Mouse (Mus musculus) heart, postnatal 10 days (tissue): ENCODE measurements around the gene Gm49336. TPM values are rescaled to one million over a fixed set of nuclear protein-coding genes. Genes with fewer than 3 reads are reported as not detected.

Experiments
- DNase-seq, 2 experiments: peaks; one replicate each; pipeline ENCODE4 v3.0.0; 2021
- intact Hi-C: fragments of 180-260 bp; cut with DNase I; formaldehyde crosslinking; loops from one replicate; pipeline ENCODE4 v1.15.1; 2025
- microRNA-seq, 2 experiments: library from miRNA; unstranded; fragments of <30 nt; microRNA quantifications; one replicate each; pipeline ENCODE4 v1.2.0; 2022
- total RNA-seq, 2 experiments: library from RNA; stranded (reverse); gene quantifications; 2 replicates each; pipeline ENCODE4 v1.2.3; 2021

Gm49336 gene
- total RNA-seq, 2 experiments from 2014 or later: 41.8 to 43.0 TPM

DNA sequence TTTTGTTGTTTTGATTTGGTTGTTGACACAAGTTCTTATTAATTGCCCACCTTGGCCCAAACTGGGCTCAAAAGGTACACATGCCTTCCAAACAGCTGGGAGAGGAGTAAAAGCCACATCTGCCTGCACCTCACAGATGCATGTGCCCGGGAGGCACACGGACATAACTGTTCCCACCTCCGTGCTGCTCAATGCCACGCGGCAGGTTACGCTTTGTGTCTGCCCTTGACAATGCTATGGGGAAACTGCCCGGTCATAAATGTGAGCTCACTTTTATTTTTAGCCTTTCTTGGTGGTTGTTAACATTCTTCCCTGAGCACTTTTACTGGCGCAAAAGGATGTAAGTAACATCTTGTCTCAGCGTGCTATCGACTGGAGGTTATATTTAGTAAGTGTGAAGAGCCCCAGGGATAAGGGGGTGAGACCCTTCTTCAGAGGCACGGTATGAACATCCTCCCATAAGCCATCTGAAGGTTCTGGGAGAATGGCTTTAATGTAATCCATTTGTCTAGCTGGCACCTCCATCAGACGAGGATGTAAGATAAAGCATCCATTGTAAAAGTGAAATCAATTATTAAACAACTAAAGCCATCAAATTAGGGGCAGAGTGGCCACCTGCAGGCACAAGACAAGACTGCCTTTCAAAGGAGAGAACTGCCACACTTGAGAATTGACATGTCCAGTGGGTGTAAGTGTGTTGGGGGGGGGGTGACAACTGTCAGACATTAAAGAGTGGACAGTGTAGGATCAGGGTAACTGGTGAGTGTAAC is 78.8 kb downstream of the Gm49336 start:
- intact Hi-C loops: loop anchor here (10.0 kb wide), 1 partner anchor 568 kb away; no protein-coding TSS in a partner anchor
- DNase-seq: peak in 1 of 2 experiments; percentile 44

DNA sequence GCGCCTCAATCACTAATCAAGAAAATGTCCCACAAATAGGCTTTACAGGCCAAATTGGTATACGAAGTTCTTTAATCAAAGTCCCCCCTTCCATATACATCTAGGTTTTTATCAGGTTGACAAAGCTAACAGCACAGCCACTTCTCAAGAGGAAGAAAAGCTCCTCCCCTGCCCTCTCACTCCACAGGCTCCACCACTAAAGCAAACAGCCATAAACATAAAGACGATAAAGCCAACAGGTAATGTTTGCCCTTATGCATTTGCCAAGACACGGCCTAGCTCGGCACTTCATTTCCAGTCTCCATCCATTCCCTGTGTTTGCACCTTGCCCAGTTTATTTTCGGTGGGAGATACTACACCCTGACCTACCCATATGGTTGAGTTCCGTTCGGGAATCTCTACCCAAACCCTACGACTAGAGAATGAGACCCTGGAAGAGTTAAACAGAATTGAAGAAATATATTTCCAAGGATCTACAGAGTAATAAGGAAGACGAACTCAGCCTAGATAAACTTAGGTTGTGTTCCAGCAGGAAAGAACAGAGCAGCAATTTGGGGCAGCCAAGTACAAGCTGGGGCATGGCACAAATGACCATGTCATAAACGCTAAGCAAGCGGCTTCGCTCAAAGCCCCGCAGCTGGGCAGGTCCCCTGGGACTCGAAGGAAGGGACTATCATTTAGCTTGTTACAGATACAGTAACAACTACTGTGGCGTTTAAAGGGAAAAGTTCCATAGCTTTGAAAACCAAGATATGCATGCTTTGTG is 80.3 kb downstream of the Gm49336 start:
- no peak for DNase-seq
- intact Hi-C loops: loop anchor here (10.0 kb wide), 1 partner anchor 566 kb away; no protein-coding TSS in a partner anchor

DNA sequence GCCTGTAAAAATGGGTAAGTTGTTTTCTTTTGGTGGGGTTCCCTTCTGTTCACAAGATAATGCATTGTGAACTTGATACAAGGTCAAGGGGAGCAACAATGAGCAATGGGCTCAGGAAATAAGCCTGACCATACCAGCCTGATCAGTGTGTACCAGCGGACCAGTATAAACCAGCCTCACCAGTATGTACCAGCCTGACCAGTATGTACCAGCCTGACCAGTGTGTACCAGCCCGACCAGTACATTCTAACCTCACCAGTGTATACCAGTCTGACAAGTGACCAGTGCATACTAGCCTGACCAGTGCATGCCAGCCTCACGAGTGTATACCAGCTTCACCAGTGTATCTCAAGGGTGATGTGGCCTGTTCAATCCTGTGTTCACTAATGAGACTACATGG is 87.9 kb downstream of the Gm49336 start:
- intact Hi-C loops: no loop called here
- no peak for DNase-seq

Small RNAs within 50 kb of the gene (microRNA-seq; reads per million reads assigned to microRNA genes)
- gene Mir719: 0 to 0.70 reads per million in 2 experiments

Other genes starting within 250 kb of the Gm49336 start
- 1 to 10 TPM; 4.0 to 5.8 TPM for gene Atp8a2, start 54.3 kb downstream of the Gm49336 start, total RNA-seq
- not detected for gene Nupl1, start 76 bp downstream of the Gm49336 start, total RNA-seq
- gene Mtmr6, start 13.7 kb upstream of the Gm49336 start, total RNA-seq: 10 to 100 TPM; 31.7 to 32.0 TPM
- under 1 TPM in 1 of 2 experiments, not detected in 1; 0.02 TPM for gene Amer2, start 121.8 kb upstream of the Gm49336 start, total RNA-seq